8 mouse cellular contexts compared by ENCODE assay signal in the genomic region with DNA sequence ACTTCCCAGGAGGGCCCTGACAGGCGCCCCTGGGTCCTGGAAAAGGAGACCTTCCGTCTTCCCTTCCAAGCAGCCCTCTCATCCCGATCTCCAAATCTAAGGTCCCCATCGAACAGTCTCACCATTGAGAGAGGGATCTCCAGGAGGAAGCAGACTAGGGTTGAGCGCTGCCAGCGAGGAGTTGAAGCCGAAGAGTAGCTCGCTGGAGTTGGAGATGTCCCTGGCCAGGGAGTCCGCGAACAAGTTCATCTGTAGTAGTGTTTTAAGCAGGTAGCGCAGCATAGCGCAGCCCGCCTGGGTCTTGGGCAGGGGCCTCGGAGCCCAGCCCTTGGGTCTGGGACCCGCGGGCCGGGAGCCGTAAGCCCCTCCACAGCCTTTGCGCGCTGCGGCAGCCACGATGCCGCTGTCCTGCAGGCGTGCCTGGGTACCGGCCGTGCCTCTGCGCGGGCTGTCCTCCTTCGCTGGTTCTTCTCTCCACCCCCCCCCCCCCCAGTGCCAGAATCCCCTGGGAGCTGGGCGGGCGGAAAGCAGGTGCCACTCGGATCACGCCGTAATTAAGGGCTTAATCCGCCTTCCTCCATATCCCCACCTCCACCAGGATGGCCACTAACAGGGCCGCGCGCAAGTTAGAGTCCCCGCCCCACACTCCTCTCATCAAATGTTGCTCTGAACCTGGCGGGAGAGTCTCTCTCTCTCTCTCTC. TPM values are rescaled to one million over a fixed set of nuclear protein-coding genes. Genes with fewer than 3 reads are reported as not detected.
DNase-seq lines count a peak whose midpoint lies in the region; ATAC-seq and TF ChIP-seq lines count a peak whose summit lies in the region.

A gene (minus strand): TSS at position 527 of the 702 bp plus-strand sequence.

- H3K9me3 ChIP-seq in heart, embryonic 14.5 days (ENCODE audit: control insufficient read depth, low read length): no peaks in the 10 kb centered on the region
- H3K9me3 ChIP-seq in ES-Bruce4 (replicated peaks; ENCODE audit: control insufficient read depth, insufficient read depth, low read length, poor library complexity, severe bottlenecking): no peaks in the 10 kb centered on the region
- H3K9me3 ChIP-seq in forebrain, embryonic 14.5 days (replicated peaks; ENCODE audit: control insufficient read depth, low read length): no peaks in the 10 kb centered on the region
- H3K9me3 ChIP-seq in limb, embryonic 13.5 days: no peaks in the 10 kb centered on the region

- peaks cover 79% of the 10 kb centered on the region for H3K27me3 ChIP-seq in heart, embryonic 14.5 days (ENCODE audit: control insufficient read depth, insufficient read depth, low read length)
- H3K27me3 ChIP-seq in ES-Bruce4 (ENCODE audit: control insufficient read depth, insufficient read depth, low read length, poor library complexity, severe bottlenecking): peaks cover 8% of the 10 kb centered on the region
- peaks cover 42% of the 10 kb centered on the region for H3K27me3 ChIP-seq in forebrain, embryonic 14.5 days (replicated peaks; ENCODE audit: control insufficient read depth, insufficient read depth, low read length)
- peaks cover 94% of the 10 kb centered on the region for H3K27me3 ChIP-seq in limb, embryonic 13.5 days

- H3K4me3 ChIP-seq in heart, embryonic 14.5 days (ENCODE audit: control insufficient read depth in 1 of 2, insufficient read depth in 1 of 2, low read depth in 1 of 2, low read length in 2 of 2): peak within 1 kb of the TSS; percentile 10 to 25; a peak in 3 of 4 replicates
- H3K4me3 ChIP-seq in ES-Bruce4 (ENCODE audit: low read depth, low read length): peak within 1 kb of the TSS; percentile 53
- peak within 1 kb of the TSS; percentile 30 for H3K4me3 ChIP-seq in forebrain, embryonic 14.5 days (ENCODE audit: low read depth, low read length)
- peak within 1 kb of the TSS; percentile 37 for H3K4me3 ChIP-seq in limb, embryonic 13.5 days

- H3K27ac ChIP-seq in heart, embryonic 14.5 days (replicated peaks in 1 of 2; ENCODE audit: control insufficient read depth in 1 of 2, insufficient read depth in 1 of 2, low read depth in 2 of 2, low read length in 2 of 2): no peak within 1 kb of the TSS
- H3K27ac ChIP-seq in ES-Bruce4 (ENCODE audit: insufficient read depth, low read length): no peak within 1 kb of the TSS
- H3K27ac ChIP-seq in forebrain, embryonic 14.5 days (ENCODE audit: low read depth, low read length): no peak within 1 kb of the TSS
- no peak within 1 kb of the TSS for H3K27ac ChIP-seq in limb, embryonic 13.5 days

- no peak for ATAC-seq in heart, embryonic 14.5 days (ENCODE audit: insufficient number of reproducible peaks, insufficient read depth, low FRiP score, low read depth)
- ATAC-seq in forebrain, embryonic 14.5 days: no peak
- ATAC-seq in limb, embryonic 13.5 days (ENCODE audit: low FRiP score, low read depth): 0 out of 2 replicates have a peak, but pooled peaks have one; percentile 22

- DNase-seq in heart, adult 18-20 months: no peak
- no peak for DNase-seq in forebrain, embryonic 14.5 days (ENCODE audit: low spot score)
- no peak for DNase-seq in cerebellum, postnatal 25 days
- no peak for DNase-seq in urinary bladder, postnatal 36 days (ENCODE audit: low spot score in 2 of 2)
- no peak for DNase-seq in cerebellum, postnatal 10 days

- WGBS in heart, embryonic 14.5 days: under 1% methylated on average over 39 of the region's 40 CpGs
- under 1% methylated on average over 39 of the region's 40 CpGs for WGBS in forebrain, embryonic 14.5 days
- WGBS in limb, embryonic 13.5 days: under 1% methylated on average over 36 of the region's 40 CpGs

- TF ChIP-seq CTCF in ES-Bruce4 (IDR thresholded peaks at IDR 0.05; ENCODE audit: low read depth, low read length): no peak

- peaks cover 2 to 15% of the 10 kb centered on the region in 2 experiments; a peak in 1 of 4 replicates for H3K4me1 ChIP-seq in heart, embryonic 14.5 days (ENCODE audit: control insufficient read depth in 2 of 2, insufficient read depth in 2 of 2, low read length in 2 of 2)
- peaks cover 2% of the 10 kb centered on the region for H3K4me1 ChIP-seq in ES-Bruce4 (ENCODE audit: control insufficient read depth, insufficient read depth, low read length)
- peaks cover 11% of the 10 kb centered on the region for H3K4me1 ChIP-seq in forebrain, embryonic 14.5 days (ENCODE audit: control insufficient read depth, insufficient read depth, low read length)
- peaks cover 19% of the 10 kb centered on the region for H3K4me1 ChIP-seq in limb, embryonic 13.5 days

- no peaks in the 10 kb centered on the region for H3K36me3 ChIP-seq in heart, embryonic 14.5 days (ENCODE audit: control insufficient read depth, insufficient read depth, low read length)
- no peaks in the 10 kb centered on the region for H3K36me3 ChIP-seq in ES-Bruce4 (ENCODE audit: control insufficient read depth, insufficient read depth, low read length, poor library complexity, severe bottlenecking)
- H3K36me3 ChIP-seq in forebrain, embryonic 14.5 days (ENCODE audit: control insufficient read depth, insufficient read depth, low read length): no peaks in the 10 kb centered on the region
- H3K36me3 ChIP-seq in limb, embryonic 13.5 days: no peaks in the 10 kb centered on the region

- TF ChIP-seq POLR2A in ES-Bruce4 (IDR thresholded peaks at IDR 0.05; ENCODE audit: insufficient read depth, low read length): no peak

- peak within 1 kb of the TSS; percentile 57 for H3K4me2 ChIP-seq in heart, embryonic 14.5 days (ENCODE audit: low read length)
- peak within 1 kb of the TSS; percentile 73 for H3K4me2 ChIP-seq in forebrain, embryonic 14.5 days (ENCODE audit: low read length)
- peak within 1 kb of the TSS; percentile 63 for H3K4me2 ChIP-seq in limb, embryonic 13.5 days (replicated peaks)

- no peak within 1 kb of the TSS for H3K9ac ChIP-seq in heart, embryonic 14.5 days (ENCODE audit: low read length)
- H3K9ac ChIP-seq in ES-Bruce4 (ENCODE audit: low read depth, poor library complexity, severe bottlenecking): peak within 1 kb of the TSS; percentile 33
- H3K9ac ChIP-seq in forebrain, embryonic 14.5 days (ENCODE audit: low read length): peak within 1 kb of the TSS; percentile 55
- no peak within 1 kb of the TSS; the same call in 1 of the 2 replicates for H3K9ac ChIP-seq in limb, embryonic 13.5 days

- no peak for TF ChIP-seq EP300 in ES-Bruce4 (IDR thresholded peaks at IDR 0.05; ENCODE audit: insufficient read depth, low read depth, low read length)

RNA-seq across cellular contexts. Expression of the gene that starts here (rescaled TPM):
- 0.15 and 0.16 TPM in 2 replicates for polyA plus RNA-seq in heart, embryonic 14.5 days (2014; fragmentation: Nextera tagmentation; extraction: Ambion mirVana)
- total RNA-seq in heart, adult 18-20 months (2021): not detected
- 1.5 and 1.7 TPM in 2 replicates for polyA plus RNA-seq in ES-Bruce4 (2011; ENCODE audit: insufficient read depth, insufficient read length, low read depth, missing spikeins)
- polyA plus RNA-seq in forebrain, embryonic 14.5 days (2014; fragmentation: Nextera tagmentation; extraction: Ambion mirVana): 2.5 and 2.6 TPM in 2 replicates
- polyA plus RNA-seq in limb, embryonic 13.5 days (2015; fragmentation: Nextera tagmentation; extraction: Ambion mirVana): 0.05 and 0.10 TPM in 2 replicates

Comparison
In these comparisons a context has a peak if more than half of its experiments do, and no peak if none do; other contexts are left out.
1. Peak in ATAC-seq, H3K4me3 ChIP-seq and H3K4me2 ChIP-seq in limb, embryonic 13.5 days; RNA of the gene not detected or under 1 TPM.
2. H3K9ac ChIP-seq: peak in ES-Bruce4 (single experiment) and forebrain, embryonic 14.5 days (single experiment); none in heart, embryonic 14.5 days (single experiment) and limb, embryonic 13.5 days (single experiment).
3. Peak in every context shown above with its lines, with median percentiles within 50 percentile points of each other: H3K4me2 ChIP-seq and H3K4me3 ChIP-seq.